Mouse (Mus musculus): ENCODE results near the gene Mroh8. TPM values are rescaled to one million over a fixed set of nuclear protein-coding genes. Genes with fewer than 3 reads are reported as not detected.
A peak's percentile ranks its signal among the peaks of the same experiment; 100 is the strongest.
"Not testable (repeated sequence)": the region's sequence is repeated elsewhere in the genome, so short reads cannot be mapped to it uniquely, and the experiment has no call there.

The Mroh8 gene
- polyA plus RNA-seq, 1 experiment from 2014 or later = 0.44 TPM

GRCm38 (mm10) chr2:157173555-157173954 lies 105.8 kb downstream of the Mroh8 start:
- WGBS = 93% methylated on average over 6 of the region's 6 CpGs
- Histone ChIP-seq H3K4me3 (no peak overlapping the region), H3K27ac (no peak overlapping the region), H3K9me3 (no peaks in the 10 kb centered on the region), H3K4me1 (replicated peaks) (peaks cover 15% of the 10 kb centered on the region), H3K27me3 (ENCODE audit: insufficient read depth, poor library complexity, severe bottlenecking) (no peaks in the 10 kb centered on the region), H3K36me3 (peaks cover 80% of the 10 kb centered on the region)
- DNase-seq (ENCODE audit: low spot score) = no peak

GRCm38 (mm10) chr2:157172984-157173383 lies 106.4 kb downstream of the Mroh8 start:
- WGBS = 95% methylated on average over 6 of the region's 6 CpGs
- no peak overlapping the region for H3K27ac ChIP-seq

GRCm38 (mm10) chr2:157170626-157171025 lies 108.7 kb downstream of the Mroh8 start:
- Histone ChIP-seq H3K27ac (peak overlapping the region; percentile 73), H3K4me3 (no peak overlapping the region), H3K27me3 (ENCODE audit: insufficient read depth, poor library complexity, severe bottlenecking) (no peaks in the 10 kb centered on the region), H3K36me3 (peaks cover 75% of the 10 kb centered on the region), H3K4me1 (replicated peaks) (peaks cover 15% of the 10 kb centered on the region), H3K9me3 (no peaks in the 10 kb centered on the region)
- 45% methylated on average over 6 of the region's 6 CpGs for WGBS
- no peak for DNase-seq (ENCODE audit: low spot score)

More at GRCm38 (mm10) chr2:157172984-157173383, 106.4 kb downstream of the Mroh8 start:
- Histone ChIP-seq H3K27me3 (ENCODE audit: insufficient read depth, poor library complexity, severe bottlenecking) (no peaks in the 10 kb centered on the region), H3K4me1 (replicated peaks) (peaks cover 15% of the 10 kb centered on the region), H3K9me3 (no peaks in the 10 kb centered on the region), H3K4me3 (no peak overlapping the region), H3K36me3 (peaks cover 78% of the 10 kb centered on the region)
- no peak for DNase-seq (ENCODE audit: low spot score)

GRCm38 (mm10) chr2:157170166-157170565 lies 109.2 kb downstream of the Mroh8 start:
- peak; percentile 56 for DNase-seq (ENCODE audit: low spot score)
- H3K4me1 ChIP-seq (replicated peaks) = peaks cover 15% of the 10 kb centered on the region
- no peaks in the 10 kb centered on the region for H3K27me3 ChIP-seq (ENCODE audit: insufficient read depth, poor library complexity, severe bottlenecking)
- peak overlapping the region; percentile 73 for H3K27ac ChIP-seq
- no peak overlapping the region for H3K4me3 ChIP-seq
- WGBS = 23% methylated on average over 5 of the region's 5 CpGs
- peaks cover 74% of the 10 kb centered on the region for H3K36me3 ChIP-seq
- no peaks in the 10 kb centered on the region for H3K9me3 ChIP-seq

GRCm38 (mm10) chr2:157166371-157167080 lies 112.8 kb downstream of the Mroh8 start:
- no peak overlapping the region for H3K4me3 ChIP-seq
- no peak overlapping the region for H3K27ac ChIP-seq
- peaks cover 75% of the 10 kb centered on the region for H3K36me3 ChIP-seq
- DNase-seq (ENCODE audit: low spot score) = no peak
- no peaks in the 10 kb centered on the region for H3K27me3 ChIP-seq (ENCODE audit: insufficient read depth, poor library complexity, severe bottlenecking)
- H3K9me3 ChIP-seq = no peaks in the 10 kb centered on the region
- peaks cover 15% of the 10 kb centered on the region for H3K4me1 ChIP-seq (replicated peaks)
- 95% methylated on average over 12 of the region's 12 CpGs for WGBS

GRCm38 (mm10) chr2:157165312-157166224 lies 113.8 kb downstream of the Mroh8 start:
- H3K9me3 ChIP-seq; H3K27me3 ChIP-seq (ENCODE audit: insufficient read depth, poor library complexity, severe bottlenecking); DNase-seq (ENCODE audit: low spot score); H3K27ac ChIP-seq; H3K4me3 ChIP-seq: not testable (repeated sequence)
- H3K4me1 ChIP-seq (replicated peaks) = peaks cover 12% of the 10 kb centered on the region
- H3K36me3 ChIP-seq = peaks cover 85% of the 10 kb centered on the region

GRCm38 (mm10) chr2:157164101-157164500 lies 115.2 kb downstream of the Mroh8 start:
- Histone ChIP-seq H3K36me3 (peaks cover 92% of the 10 kb centered on the region), H3K4me3 (no peak overlapping the region), H3K27ac (no peak overlapping the region), H3K4me1 (replicated peaks) (no peaks in the 10 kb centered on the region), H3K27me3 (ENCODE audit: insufficient read depth, poor library complexity, severe bottlenecking) (no peaks in the 10 kb centered on the region), H3K9me3 (no peaks in the 10 kb centered on the region)
- DNase-seq (ENCODE audit: low spot score) = no peak
- WGBS = 90% methylated on average over 2 of the region's 2 CpGs

Other genes with a start within 250 kb of the Mroh8 start
- 3.7 and 4.0 TPM in 2 replicates for gene Soga1, start 200.3 kb downstream of the Mroh8 start, polyA plus RNA-seq (2016; fragmentation: Nextera tagmentation; extraction: Ambion mirVana)
- not detected in 2 replicates for gene Tldc2, start 192.5 kb downstream of the Mroh8 start, polyA plus RNA-seq (2016; fragmentation: Nextera tagmentation; extraction: Ambion mirVana)
- 18.8 and 22.9 TPM in 2 replicates for gene Samhd1, start 144.3 kb downstream of the Mroh8 start, polyA plus RNA-seq (2016; fragmentation: Nextera tagmentation; extraction: Ambion mirVana)
- gene Rbl1, start 75.0 kb downstream of the Mroh8 start, polyA plus RNA-seq (2016; fragmentation: Nextera tagmentation; extraction: Ambion mirVana) = 22.9 and 28.1 TPM in 2 replicates
- gene Rpn2, start 532 bp downstream of the Mroh8 start, polyA plus RNA-seq (2016; fragmentation: Nextera tagmentation; extraction: Ambion mirVana) = 273 and 275 TPM in 2 replicates
- gene Ghrh, start 68.0 kb upstream of the Mroh8 start, polyA plus RNA-seq (2016; fragmentation: Nextera tagmentation; extraction: Ambion mirVana) = not detected in 2 replicates
- gene Manbal, start 88.0 kb upstream of the Mroh8 start, polyA plus RNA-seq (2016; fragmentation: Nextera tagmentation; extraction: Ambion mirVana) = 67.0 and 85.8 TPM in 2 replicates
- gene Src, start 138.9 kb upstream of the Mroh8 start, polyA plus RNA-seq (2016; fragmentation: Nextera tagmentation; extraction: Ambion mirVana) = 20.8 and 29.3 TPM in 2 replicates